Mouse (Mus musculus): Measurements from ENCODE around the gene Ehd2.

DNA sequence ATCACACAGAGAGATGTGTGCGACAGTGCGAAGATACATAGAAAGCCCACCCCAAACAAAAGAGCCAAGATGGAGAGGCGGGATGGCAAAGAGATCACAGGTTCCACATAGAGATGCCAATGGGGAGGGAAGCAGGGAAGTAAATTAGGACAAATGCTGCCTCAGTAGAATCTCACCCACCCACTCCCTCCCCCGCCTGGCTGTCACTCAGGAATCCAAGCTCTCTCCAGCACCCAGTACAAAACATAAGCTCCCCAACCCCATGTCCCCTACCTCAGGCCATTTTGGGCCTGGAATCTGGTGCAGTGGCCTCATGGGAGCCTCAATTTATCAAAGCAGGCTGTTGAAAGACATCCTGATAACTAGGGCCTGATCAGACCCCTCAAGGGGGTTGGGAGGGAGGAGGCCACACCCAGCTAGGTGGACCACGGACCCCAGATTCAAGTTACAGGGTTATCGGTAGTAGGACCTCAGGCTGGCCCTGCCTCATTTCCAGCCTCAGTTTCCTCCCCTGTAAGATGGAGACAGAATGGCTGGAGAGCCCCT is 46.6 kb downstream of the Ehd2 start:
- TF ChIP-seq POLR2A (IDR thresholded peaks at IDR 0.05; ENCODE audit: insufficient read length, low read depth) (no peak), MYOG (IDR thresholded peaks at IDR 0.05; ENCODE audit: control insufficient read depth in 1 of 3, insufficient read depth in 1 of 3, insufficient read length in 2 of 3, low read depth in 2 of 3) (no peak), TCF3 (IDR thresholded peaks at IDR 0.05; ENCODE audit: insufficient read length, low read depth) (no peak), E2F4 (IDR thresholded peaks at IDR 0.05; ENCODE audit: insufficient read depth) (no peak), CEBPB (IDR thresholded peaks at IDR 0.05; ENCODE audit: insufficient read depth, poor library complexity, severe bottlenecking) (no peak), REST (IDR thresholded peaks at IDR 0.05; ENCODE audit: insufficient read depth, insufficient read length) (no peak), MAX (IDR thresholded peaks at IDR 0.05; ENCODE audit: low read depth) (no peak), POLR2AphosphoS2 (IDR thresholded peaks at IDR 0.05; ENCODE audit: insufficient read length, low read depth) (no peak), TCF12 (IDR thresholded peaks at IDR 0.05; ENCODE audit: insufficient read depth, poor library complexity, severe bottlenecking) (no peak), USF1 (IDR thresholded peaks at IDR 0.05; ENCODE audit: low read depth) (no peak), SRF (IDR thresholded peaks at IDR 0.05; ENCODE audit: control insufficient read depth, insufficient read length, low read depth) (no peak)
